Mouse (Mus musculus) stomach, postnatal 0 days (tissue): ENCODE results near the gene Vegfa.

Experiments used
- CTCF ChIP-seq: IDR thresholded peaks from 2 replicates; pipeline ENCODE4 v1.5.1; 2016; ENCODE audit warnings: antibody characterized with exemption, low read depth, mild to moderate bottlenecking, moderate library complexity
- EP300 ChIP-seq: optimal IDR thresholded peaks from 2 replicates; pipeline ENCODE3; 2016; ENCODE audit warnings: antibody characterized with exemption

DNA sequence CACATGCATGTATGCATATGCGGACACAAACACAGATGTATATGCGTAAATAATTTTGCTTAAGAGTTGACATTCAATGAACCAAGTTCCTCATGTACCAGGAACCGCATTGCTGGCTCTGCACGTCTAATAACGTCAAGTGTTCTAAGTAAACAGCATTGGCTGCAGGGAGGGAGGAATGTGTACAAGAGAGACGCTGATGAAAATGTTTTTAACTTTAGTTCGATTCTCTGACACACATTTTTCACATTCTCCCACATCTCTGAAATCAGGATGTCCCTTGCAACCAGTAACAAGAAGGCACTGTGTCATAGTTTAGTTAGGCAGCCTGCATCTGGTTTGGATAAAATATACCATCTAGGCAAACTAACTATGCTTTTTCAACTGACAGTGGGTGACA, 23.6 kb upstream of the Vegfa start:
- TF ChIP-seq CTCF (no peak), EP300 (no peak)
